Mouse (Mus musculus): Measurements from ENCODE around the gene Oxsm. TPM values are rescaled to one million over a fixed set of nuclear protein-coding genes. Genes with fewer than 3 reads are reported as not detected.

Gene Oxsm
- polyA plus RNA-seq, 1 experiment from 2014 or later = 3.3 TPM

GRCm38 (mm10) chr14:16267028-16267427, 17.4 kb upstream of the Oxsm start:
- WGBS = 60% methylated on average over 5 of the region's 5 CpGs
- ATAC-seq (ENCODE audit: low read depth) = no peak
- peaks cover under 1% of the 10 kb centered on the region; the same call in 1 of the 2 replicates for H3K36me3 ChIP-seq (ENCODE audit: control insufficient read depth, insufficient read depth, low read length)

GRCm38 (mm10) chr14:16261869-16262268, 12.3 kb upstream of the Oxsm start:
- no peak overlapping the region for H3K4me2 ChIP-seq (ENCODE audit: low read depth, low read length)
- ATAC-seq (ENCODE audit: low read depth) = no peak
- peaks cover 14% of the 10 kb centered on the region; the same call in 1 of the 2 replicates for H3K36me3 ChIP-seq (ENCODE audit: control insufficient read depth, insufficient read depth, low read length)
- H3K4me3 ChIP-seq (ENCODE audit: low read length) = no peak overlapping the region
- no peaks in the 10 kb centered on the region for H3K9me3 ChIP-seq (ENCODE audit: control insufficient read depth, low read length)
- no peak overlapping the region for H3K27ac ChIP-seq (ENCODE audit: low read length)
- WGBS = 64% methylated on average over 3 of the region's 3 CpGs
- no peak overlapping the region for H3K9ac ChIP-seq (ENCODE audit: low read length)
- H3K4me1 ChIP-seq (replicated peaks; ENCODE audit: control insufficient read depth, insufficient read depth, low read length) = no peaks in the 10 kb centered on the region
- no peaks in the 10 kb centered on the region for H3K27me3 ChIP-seq (ENCODE audit: control insufficient read depth, insufficient read depth, low read depth, low read length)

More at GRCm38 (mm10) chr14:16267028-16267427, 17.4 kb upstream of the Oxsm start:
- Histone ChIP-seq H3K9ac (ENCODE audit: low read length) (no peak overlapping the region), H3K4me3 (ENCODE audit: low read length) (no peak overlapping the region), H3K4me1 (replicated peaks; ENCODE audit: control insufficient read depth, insufficient read depth, low read length) (no peaks in the 10 kb centered on the region), H3K27me3 (ENCODE audit: control insufficient read depth, insufficient read depth, low read depth, low read length) (no peaks in the 10 kb centered on the region), H3K4me2 (ENCODE audit: low read depth, low read length) (no peak overlapping the region), H3K9me3 (ENCODE audit: control insufficient read depth, low read length) (no peaks in the 10 kb centered on the region), H3K27ac (ENCODE audit: low read length) (no peak overlapping the region)

- no peak for ATAC-seq (ENCODE audit: low read depth)
- no peak overlapping the region for H3K9ac ChIP-seq (ENCODE audit: low read length)
- no peaks in the 10 kb centered on the region for H3K4me1 ChIP-seq (replicated peaks; ENCODE audit: control insufficient read depth, insufficient read depth, low read length)
- H3K4me2 ChIP-seq (ENCODE audit: low read depth, low read length) = no peak overlapping the region
- no peak overlapping the region for H3K27ac ChIP-seq (ENCODE audit: low read length)
- no peaks in the 10 kb centered on the region for H3K27me3 ChIP-seq (ENCODE audit: control insufficient read depth, insufficient read depth, low read depth, low read length)
- H3K9me3 ChIP-seq (ENCODE audit: control insufficient read depth, low read length) = no peaks in the 10 kb centered on the region
- H3K4me3 ChIP-seq (ENCODE audit: low read length) = no peak overlapping the region
- peaks cover 20% of the 10 kb centered on the region for H3K36me3 ChIP-seq (ENCODE audit: control insufficient read depth, insufficient read depth, low read length)
- 69% methylated on average over 6 of the region's 6 CpGs for WGBS
Measured at GRCm38 (mm10) chr14:16260541-16260940, 10.9 kb upstream of the Oxsm start.

GRCm38 (mm10) chr14:16256209-16256608, 6.6 kb upstream of the Oxsm start:
- Histone ChIP-seq H3K9me3 (ENCODE audit: control insufficient read depth, low read length) (no peaks in the 10 kb centered on the region), H3K36me3 (ENCODE audit: control insufficient read depth, insufficient read depth, low read length) (peaks cover 13% of the 10 kb centered on the region), H3K27ac (ENCODE audit: low read length) (no peak overlapping the region), H3K4me1 (replicated peaks; ENCODE audit: control insufficient read depth, insufficient read depth, low read length) (no peaks in the 10 kb centered on the region), H3K9ac (ENCODE audit: low read length) (no peak overlapping the region), H3K4me2 (ENCODE audit: low read depth, low read length) (no peak overlapping the region), H3K4me3 (ENCODE audit: low read length) (no peak overlapping the region), H3K27me3 (ENCODE audit: control insufficient read depth, insufficient read depth, low read depth, low read length) (no peaks in the 10 kb centered on the region)
- 45% methylated on average over 2 of the region's 2 CpGs for WGBS
- peak; percentile 34; the same call in 1 of the 2 replicates for ATAC-seq (ENCODE audit: low read depth)

GRCm38 (mm10) chr14:16255745-16256144, 6.1 kb upstream of the Oxsm start:
- H3K27me3 ChIP-seq (ENCODE audit: control insufficient read depth, insufficient read depth, low read depth, low read length) = no peaks in the 10 kb centered on the region
- 0 out of 2 replicates have a peak, but pooled peaks cover 2% of the 10 kb centered on the region for H3K4me1 ChIP-seq (replicated peaks; ENCODE audit: control insufficient read depth, insufficient read depth, low read length)
- WGBS = 83% methylated on average over 3 of the region's 3 CpGs
- no peak overlapping the region for H3K4me2 ChIP-seq (ENCODE audit: low read depth, low read length)
- no peak overlapping the region for H3K4me3 ChIP-seq (ENCODE audit: low read length)
- H3K9me3 ChIP-seq (ENCODE audit: control insufficient read depth, low read length) = no peaks in the 10 kb centered on the region
- peaks cover 11% of the 10 kb centered on the region for H3K36me3 ChIP-seq (ENCODE audit: control insufficient read depth, insufficient read depth, low read length)
- no peak overlapping the region for H3K9ac ChIP-seq (ENCODE audit: low read length)
- H3K27ac ChIP-seq (ENCODE audit: low read length) = no peak overlapping the region
- no peak for ATAC-seq (ENCODE audit: low read depth)

GRCm38 (mm10) chr14:16250099-16250498, 491 bp upstream of the Oxsm start:
- no peak for ATAC-seq (ENCODE audit: low read depth)
- Histone ChIP-seq H3K9me3 (ENCODE audit: control insufficient read depth, low read length) (no peaks in the 10 kb centered on the region), H3K27me3 (ENCODE audit: control insufficient read depth, insufficient read depth, low read depth, low read length) (no peaks in the 10 kb centered on the region), H3K9ac (ENCODE audit: low read length) (peak overlapping the region; percentile 98), H3K4me1 (replicated peaks; ENCODE audit: control insufficient read depth, insufficient read depth, low read length) (peaks cover 10% of the 10 kb centered on the region; the same call in 1 of the 2 replicates), H3K4me3 (ENCODE audit: low read length) (peak overlapping the region; percentile 82), H3K36me3 (ENCODE audit: control insufficient read depth, insufficient read depth, low read length) (no peaks in the 10 kb centered on the region), H3K4me2 (ENCODE audit: low read depth, low read length) (peak overlapping the region; percentile 86), H3K27ac (ENCODE audit: low read length) (no peak overlapping the region)
- 59% methylated on average over 3 of the region's 3 CpGs for WGBS

GRCm38 (mm10) chr14:16248603-16249157, 928 bp downstream of the Oxsm start:
- H3K4me1 ChIP-seq (replicated peaks; ENCODE audit: control insufficient read depth, insufficient read depth, low read length) = peaks cover 19% of the 10 kb centered on the region
- H3K36me3 ChIP-seq (ENCODE audit: control insufficient read depth, insufficient read depth, low read length) = no peaks in the 10 kb centered on the region
- peak overlapping the region; percentile 98 for H3K9ac ChIP-seq (ENCODE audit: low read length)
- H3K27me3 ChIP-seq (ENCODE audit: control insufficient read depth, insufficient read depth, low read depth, low read length) = no peaks in the 10 kb centered on the region
- H3K27ac ChIP-seq (ENCODE audit: low read length) = peak overlapping the region; percentile 88; the same call in 1 of the 2 replicates
- H3K9me3 ChIP-seq (ENCODE audit: control insufficient read depth, low read length) = no peaks in the 10 kb centered on the region
- H3K4me3 ChIP-seq (ENCODE audit: low read length) = peak overlapping the region; percentile 82
- 11% methylated on average over 9 of the region's 9 CpGs for WGBS
- peak overlapping the region; percentile 86 for H3K4me2 ChIP-seq (ENCODE audit: low read depth, low read length)
- ATAC-seq (ENCODE audit: low read depth) = peak; percentile 34

- 0 out of 2 replicates have a peak overlapping the region, but pooled peaks have one; percentile 5 for H3K4me2 ChIP-seq (ENCODE audit: low read depth, low read length)
- H3K36me3 ChIP-seq (ENCODE audit: control insufficient read depth, insufficient read depth, low read length) = no peaks in the 10 kb centered on the region
- no peak for ATAC-seq (ENCODE audit: low read depth)
- no peaks in the 10 kb centered on the region for H3K27me3 ChIP-seq (ENCODE audit: control insufficient read depth, insufficient read depth, low read depth, low read length)
- WGBS = 60% methylated on average over 3 of the region's 3 CpGs
- H3K4me3 ChIP-seq (ENCODE audit: low read length) = no peak overlapping the region
- no peaks in the 10 kb centered on the region for H3K9me3 ChIP-seq (ENCODE audit: control insufficient read depth, low read length)
- no peak overlapping the region; the same call in 1 of the 2 replicates for H3K9ac ChIP-seq (ENCODE audit: low read length)
- no peak overlapping the region for H3K27ac ChIP-seq (ENCODE audit: low read length)
- H3K4me1 ChIP-seq (replicated peaks; ENCODE audit: control insufficient read depth, insufficient read depth, low read length) = peaks cover 20% of the 10 kb centered on the region
Measured at GRCm38 (mm10) chr14:16248135-16248534, 1.5 kb downstream of the Oxsm start.

- no peaks in the 10 kb centered on the region for H3K9me3 ChIP-seq (ENCODE audit: control insufficient read depth, low read length)
- 86% methylated on average over 2 of the region's 2 CpGs for WGBS
- no peak for ATAC-seq (ENCODE audit: low read depth)
- H3K9ac ChIP-seq (ENCODE audit: low read length) = no peak overlapping the region
- no peaks in the 10 kb centered on the region for H3K36me3 ChIP-seq (ENCODE audit: control insufficient read depth, insufficient read depth, low read length)
- H3K4me3 ChIP-seq (ENCODE audit: low read length) = no peak overlapping the region
- H3K4me1 ChIP-seq (replicated peaks; ENCODE audit: control insufficient read depth, insufficient read depth, low read length) = peaks cover 22% of the 10 kb centered on the region
- no peak overlapping the region for H3K27ac ChIP-seq (ENCODE audit: low read length)
- no peak overlapping the region for H3K4me2 ChIP-seq (ENCODE audit: low read depth, low read length)
- no peaks in the 10 kb centered on the region for H3K27me3 ChIP-seq (ENCODE audit: control insufficient read depth, insufficient read depth, low read depth, low read length)
Measured at GRCm38 (mm10) chr14:16246340-16246912, 3.2 kb downstream of the Oxsm start.

All from lung, embryonic 16.5 days (tissue).